In the genomic region with DNA sequence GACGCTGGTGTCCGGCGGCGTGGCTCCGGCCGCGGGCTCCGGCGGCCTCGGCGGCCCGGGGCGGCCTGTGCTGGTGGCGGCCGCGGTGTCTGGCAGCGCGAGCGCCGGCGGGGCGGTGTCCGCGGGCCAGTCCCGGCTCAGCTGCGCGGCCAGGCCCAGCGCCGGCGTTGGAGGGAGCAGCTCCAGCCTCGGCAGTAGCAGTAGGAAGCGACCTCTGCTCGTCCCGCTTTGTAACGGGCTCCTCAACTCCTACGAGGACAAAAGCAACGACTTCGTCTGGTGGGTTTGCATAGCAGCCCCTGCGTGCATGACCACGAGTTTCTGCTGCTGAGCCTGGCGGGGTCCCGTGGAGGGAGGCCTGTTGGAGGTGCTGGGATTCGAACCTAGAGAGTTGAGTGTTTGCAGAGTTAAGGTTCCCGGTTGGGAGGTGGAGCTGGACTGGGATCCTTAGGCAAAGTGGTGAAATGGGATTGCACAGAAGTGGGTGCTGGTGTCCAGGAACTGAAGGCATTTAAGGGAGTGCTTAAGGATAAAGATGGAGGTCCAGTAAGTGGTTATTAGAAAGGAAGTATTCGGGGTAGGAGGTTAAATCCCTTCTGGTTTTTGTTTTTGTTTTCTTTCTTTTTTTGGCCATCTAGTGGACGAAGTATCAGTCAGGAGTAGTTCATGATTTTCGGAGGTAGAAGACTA, we compare ENCODE assay signal across 8 mouse cellular contexts. TPM values are rescaled to one million over a fixed set of nuclear protein-coding genes. Genes with fewer than 3 reads are reported as not detected.
DNase-seq lines count a peak whose midpoint lies in the region; ATAC-seq lines count a peak whose summit lies in the region.
"Not testable (repeated sequence)": the region's sequence is repeated elsewhere in the genome, so short reads cannot be mapped to it uniquely, and the experiment has no call there.

No protein-coding gene starts in this region.

- WGBS in forebrain, embryonic 12.5 days: 0% methylated on average over 16 of the region's 47 CpGs
- under 1% methylated on average over 27 of the region's 47 CpGs for WGBS in lung, embryonic 16.5 days
- WGBS in neural tube, embryonic 15.5 days: under 1% methylated on average over 15 of the region's 47 CpGs

- not testable (repeated sequence) for H3K27me3 ChIP-seq in forebrain, embryonic 12.5 days; lung, embryonic 16.5 days (ENCODE audit: control insufficient read depth, insufficient read depth, low read depth, low read length); neural tube, embryonic 15.5 days (replicated peaks)

- ATAC-seq in forebrain, embryonic 12.5 days (ENCODE audit: low FRiP score): peak; percentile 76
- ATAC-seq in lung, embryonic 16.5 days (ENCODE audit: low read depth): peak; percentile 72
- ATAC-seq in neural tube, embryonic 15.5 days (ENCODE audit: low FRiP score): peak; percentile 64

- peaks cover 22% of the 10 kb centered on the region for H3K4me1 ChIP-seq in forebrain, embryonic 12.5 days
- H3K4me1 ChIP-seq in lung, embryonic 16.5 days (replicated peaks; ENCODE audit: control insufficient read depth, insufficient read depth, low read length): not testable (repeated sequence)
- H3K4me1 ChIP-seq in neural tube, embryonic 15.5 days: peaks cover 28% of the 10 kb centered on the region

- peak overlapping the region; percentile 72 for H3K4me2 ChIP-seq in forebrain, embryonic 12.5 days
- H3K4me2 ChIP-seq in lung, embryonic 16.5 days (ENCODE audit: low read depth, low read length): peak overlapping the region; percentile 60
- H3K4me2 ChIP-seq in neural tube, embryonic 15.5 days: peak overlapping the region; percentile 75

- H3K9ac ChIP-seq in forebrain, embryonic 12.5 days: peak overlapping the region; percentile 74
- H3K9ac ChIP-seq in lung, embryonic 16.5 days (ENCODE audit: low read length): peak overlapping the region; percentile 66
- peak overlapping the region; percentile 70 for H3K9ac ChIP-seq in neural tube, embryonic 15.5 days (replicated peaks)

- peak overlapping the region; percentile 61 for H3K4me3 ChIP-seq in forebrain, embryonic 12.5 days (replicated peaks)
- peak overlapping the region; percentile 59 for H3K4me3 ChIP-seq in lung, embryonic 16.5 days (ENCODE audit: low read length)
- peak overlapping the region; percentile 72 for H3K4me3 ChIP-seq in neural tube, embryonic 15.5 days (replicated peaks)

- DNase-seq in ES-CJ7 (ENCODE audit: low read depth, low spot score): peak; percentile 59
- DNase-seq in cerebellum, adult 11-12 months: peak; percentile 56
- DNase-seq in heart, postnatal 4 days: peak; percentile 55
- DNase-seq in kidney, postnatal 4 days: peak; percentile 49 to 63
- DNase-seq in thymus, postnatal 14 days: peak; percentile 52

- not testable (repeated sequence) for H3K36me3 ChIP-seq in forebrain, embryonic 12.5 days (replicated peaks); lung, embryonic 16.5 days (ENCODE audit: control insufficient read depth, insufficient read depth, low read length); neural tube, embryonic 15.5 days

- not testable (repeated sequence) for H3K9me3 ChIP-seq in forebrain, embryonic 12.5 days; lung, embryonic 16.5 days (ENCODE audit: control insufficient read depth, low read length); neural tube, embryonic 15.5 days (replicated peaks)

- peak overlapping the region; percentile 94 for H3K27ac ChIP-seq in forebrain, embryonic 12.5 days
- peak overlapping the region; percentile 1; the same call in 1 of the 2 replicates for H3K27ac ChIP-seq in lung, embryonic 16.5 days (ENCODE audit: low read length)
- H3K27ac ChIP-seq in neural tube, embryonic 15.5 days (replicated peaks): peak overlapping the region; percentile 99

RNA-seq across cellular contexts. Expression of a gene that starts 0.6 kb away (rescaled TPM):
- 33.4 and 104 TPM in 2 replicates for polyA plus RNA-seq in forebrain, embryonic 12.5 days (2016; fragmentation: Nextera tagmentation; extraction: Ambion mirVana)
- 100 to 1,000 TPM; 119 to 135 TPM for total RNA-seq in heart, postnatal 4 days (2021)
- polyA plus RNA-seq in lung, embryonic 16.5 days (2015; fragmentation: Nextera tagmentation; extraction: Ambion mirVana): 12.7 and 16.4 TPM in 2 replicates
- polyA plus RNA-seq in neural tube, embryonic 15.5 days (2015; fragmentation: Nextera tagmentation; extraction: Ambion mirVana): 41.9 and 82.9 TPM in 2 replicates

Comparison
In these comparisons a context has a peak if more than half of its experiments do, and no peak if none do; other contexts are left out.
1. Peak in every context shown above with its lines: DNase-seq, ATAC-seq, H3K4me3 ChIP-seq and H3K27ac ChIP-seq.
2. H3K27ac ChIP-seq: peak in every context shown above with its lines; median percentile 99 in neural tube, embryonic 15.5 days; 94 in forebrain, embryonic 12.5 days; 1 in lung, embryonic 16.5 days.